Mouse (Mus musculus): Measurements from ENCODE around the gene Usp33. TPM values are rescaled to one million over a fixed set of nuclear protein-coding genes. Genes with fewer than 3 reads are reported as not detected.

Usp33 gene
- total and polyA plus RNA-seq, 3 experiments = 38.3 to 54.7 (median 48.9) TPM

GRCm38 (mm10) chr3:152400441-152400840 lies 54.2 kb downstream of the Usp33 start:
- peaks cover 30 to 80% of the 10 kb centered on the region in 2 experiments for H3K4me1 ChIP-seq (ENCODE audit: control insufficient read depth in 1 of 2, insufficient read depth in 2 of 2)

GRCm38 (mm10) chr3:152400875-152401274 lies 54.6 kb downstream of the Usp33 start:
- H3K4me1 ChIP-seq (ENCODE audit: control insufficient read depth in 1 of 2, insufficient read depth in 2 of 2) = peaks cover 30 to 85% of the 10 kb centered on the region in 2 experiments
- H3K27me3 ChIP-seq (replicated peaks) = no peaks in the 10 kb centered on the region

More at GRCm38 (mm10) chr3:152400441-152400840, 54.2 kb downstream of the Usp33 start:
- Histone ChIP-seq H3K9me3 (replicated peaks; ENCODE audit: low read length) (no peaks in the 10 kb centered on the region), H3K27me3 (replicated peaks) (no peaks in the 10 kb centered on the region), H3K27ac (ENCODE audit: insufficient read depth, low read depth) (no peak overlapping the region), H3K9ac (ENCODE audit: insufficient read depth, low read depth) (no peak overlapping the region), H3K79me2 (replicated peaks; ENCODE audit: control insufficient read depth, extremely low read depth, insufficient read depth, poor library complexity, severe bottlenecking) (peaks cover 87% of the 10 kb centered on the region), H3K4me3 (replicated peaks in 1 of 3; ENCODE audit: low read depth in 2 of 3, low read length in 2 of 3, poor library complexity in 1 of 3) (no peak overlapping the region), H3K4me2 (ENCODE audit: insufficient read depth, low read depth, poor library complexity, severe bottlenecking) (no peak overlapping the region), H3K36me3 (replicated peaks in 1 of 2; ENCODE audit: control insufficient read depth in 1 of 2, insufficient read depth in 1 of 2, low read length in 1 of 2) (peaks cover 0 to 41% of the 10 kb centered on the region in 2 experiments)
- no peak for TF ChIP-seq CHD2 (IDR thresholded peaks at IDR 0.05; ENCODE audit: low read length)
- dilution Hi-C loops (cut with MboI; ENCODE audit: extremely low pct_ligation_motif_present, extremely low pct_unique_long_range_greater_than_20kb, low sequenced_read_pairs) = no loop called here
- DNase-seq (ENCODE audit: extremely low read depth) = no peak
- in situ Hi-C loops (cut with MboI; ENCODE audit: low pct_ligation_motif_present, low pct_unique_long_range_greater_than_20kb, low sequenced_read_pairs) = no loop called here

GRCm38 (mm10) chr3:152401964-152402670 lies 55.8 kb downstream of the Usp33 start:
- H3K27ac ChIP-seq (ENCODE audit: insufficient read depth, low read depth) = peak overlapping the region; percentile 87
- peak overlapping the region; percentile 77 for H3K9ac ChIP-seq (ENCODE audit: insufficient read depth, low read depth)
- H3K4me2 ChIP-seq (ENCODE audit: insufficient read depth, low read depth, poor library complexity, severe bottlenecking) = peak overlapping the region; percentile 100
- in situ Hi-C loops (cut with MboI; ENCODE audit: low pct_ligation_motif_present, low pct_unique_long_range_greater_than_20kb, low sequenced_read_pairs) = no loop called here
- H3K27me3 ChIP-seq (replicated peaks) = no peaks in the 10 kb centered on the region
- peak; percentile 99 for DNase-seq (ENCODE audit: extremely low read depth)
- H3K4me3 ChIP-seq (replicated peaks in 1 of 3; ENCODE audit: low read depth in 2 of 3, low read length in 2 of 3, poor library complexity in 1 of 3) = peak overlapping the region; percentile 1 to 42 (median 23)
- H3K9me3 ChIP-seq (replicated peaks; ENCODE audit: low read length) = no peaks in the 10 kb centered on the region
- H3K36me3 ChIP-seq (replicated peaks in 1 of 2; ENCODE audit: control insufficient read depth in 1 of 2, insufficient read depth in 1 of 2, low read length in 1 of 2) = peaks cover 0 to 47% of the 10 kb centered on the region in 2 experiments
- H3K4me1 ChIP-seq (ENCODE audit: control insufficient read depth in 1 of 2, insufficient read depth in 2 of 2) = peaks cover 35 to 94% of the 10 kb centered on the region in 2 experiments
- dilution Hi-C loops (cut with MboI; ENCODE audit: extremely low pct_ligation_motif_present, extremely low pct_unique_long_range_greater_than_20kb, low sequenced_read_pairs) = no loop called here
- H3K79me2 ChIP-seq (replicated peaks; ENCODE audit: control insufficient read depth, extremely low read depth, insufficient read depth, poor library complexity, severe bottlenecking) = peaks cover 98% of the 10 kb centered on the region
- peak; percentile 86 for TF ChIP-seq EP300 (IDR thresholded peaks at IDR 0.05; ENCODE audit: low read length)
- TF ChIP-seq PAX5 (IDR thresholded peaks at IDR 0.05; ENCODE audit: low read length) = no peak
- TF ChIP-seq ZC3H11A (IDR thresholded peaks at IDR 0.05; ENCODE audit: low read depth, low read length) = no peak
- no peak for TF ChIP-seq ZKSCAN1 (IDR thresholded peaks at IDR 0.05; ENCODE audit: borderline replicate concordance, low read depth, low read length)
- TF ChIP-seq USF1 (IDR thresholded peaks at IDR 0.05; ENCODE audit: low read depth, low read length) = peak; percentile 64
- TF ChIP-seq GABPA (IDR thresholded peaks at IDR 0.05; ENCODE audit: insufficient replicate concordance, low read depth, low read length) = no peak
- peak; percentile 87 for TF ChIP-seq IRF4 (IDR thresholded peaks at IDR 0.05; ENCODE audit: low read depth, low read length)
- peak; percentile 92 for TF ChIP-seq JUN (IDR thresholded peaks at IDR 0.05; ENCODE audit: insufficient read depth, low read depth, low read length)
- TF ChIP-seq MAX (IDR thresholded peaks at IDR 0.05; ENCODE audit: low read length) = peak; percentile 90
- no peak for TF ChIP-seq ZNF384 (IDR thresholded peaks at IDR 0.05; ENCODE audit: low read depth, low read length)
- peak; percentile 66; the same call in 1 of the 2 replicates for TF ChIP-seq KAT2A (IDR thresholded peaks at IDR 0.05; ENCODE audit: insufficient replicate concordance, low read length)
- peak; percentile 75 for TF ChIP-seq RCOR1 (conservative IDR thresholded peaks at IDR 0.05; ENCODE audit: low read depth, low read length)
- peak; percentile 98 for TF ChIP-seq ETS1 (conservative IDR thresholded peaks at IDR 0.05; ENCODE audit: low read depth, low read length)
- peak; percentile 55 for TF ChIP-seq HCFC1 (IDR thresholded peaks at IDR 0.05; ENCODE audit: low read depth, low read length)
- peak; percentile 94 for TF ChIP-seq JUND (conservative IDR thresholded peaks at IDR 0.05; ENCODE audit: low read depth, low read length)
- no peak for TF ChIP-seq NRF1 (IDR thresholded peaks at IDR 0.05; ENCODE audit: low read depth, low read length)
- peak; percentile 64 for TF ChIP-seq USF2 (conservative IDR thresholded peaks at IDR 0.05; ENCODE audit: low read depth, low read length)
- no peak for TF ChIP-seq SMC3 (IDR thresholded peaks at IDR 0.05; ENCODE audit: low read depth, low read length)
- peak; percentile 90 for TF ChIP-seq MAZ (IDR thresholded peaks at IDR 0.05; ENCODE audit: low read depth, low read length)
- TF ChIP-seq MXI1 (IDR thresholded peaks at IDR 0.05; ENCODE audit: low read depth, low read length) = peak; percentile 96
- 0 out of 2 replicates have a peak, but pooled peaks have one; percentile 30 for TF ChIP-seq UBTF (IDR thresholded peaks at IDR 0.05; ENCODE audit: low read depth, low read length)
- TF ChIP-seq CTCF (conservative IDR thresholded peaks at IDR 0.05 in 1 of 2, IDR thresholded peaks at IDR 0.05 in 1 of 2; ENCODE audit: low read depth in 2 of 2, low read length in 2 of 2) = no peak

More at GRCm38 (mm10) chr3:152400875-152401274, 54.6 kb downstream of the Usp33 start:
- peak; percentile 43; the same call in 1 of the 2 replicates for TF ChIP-seq CHD1 (IDR thresholded peaks at IDR 0.05; ENCODE audit: low read depth, low read length)
- TF ChIP-seq CTCF (conservative IDR thresholded peaks at IDR 0.05 in 1 of 2, IDR thresholded peaks at IDR 0.05 in 1 of 2; ENCODE audit: low read depth in 2 of 2, low read length in 2 of 2) = no peak
- Histone ChIP-seq H3K4me3 (replicated peaks in 1 of 3; ENCODE audit: low read depth in 2 of 3, low read length in 2 of 3, poor library complexity in 1 of 3) (no peak overlapping the region), H3K27ac (ENCODE audit: insufficient read depth, low read depth) (no peak overlapping the region), H3K79me2 (replicated peaks; ENCODE audit: control insufficient read depth, extremely low read depth, insufficient read depth, poor library complexity, severe bottlenecking) (peaks cover 91% of the 10 kb centered on the region), H3K9ac (ENCODE audit: insufficient read depth, low read depth) (no peak overlapping the region), H3K36me3 (replicated peaks in 1 of 2; ENCODE audit: control insufficient read depth in 1 of 2, insufficient read depth in 1 of 2, low read length in 1 of 2) (peaks cover 0 to 41% of the 10 kb centered on the region in 2 experiments), H3K9me3 (replicated peaks; ENCODE audit: low read length) (no peaks in the 10 kb centered on the region), H3K4me2 (ENCODE audit: insufficient read depth, low read depth, poor library complexity, severe bottlenecking) (no peak overlapping the region)
- no peak for DNase-seq (ENCODE audit: extremely low read depth)
- dilution Hi-C loops (cut with MboI; ENCODE audit: extremely low pct_ligation_motif_present, extremely low pct_unique_long_range_greater_than_20kb, low sequenced_read_pairs) = no loop called here
- in situ Hi-C loops (cut with MboI; ENCODE audit: low pct_ligation_motif_present, low pct_unique_long_range_greater_than_20kb, low sequenced_read_pairs) = no loop called here

All from CH12.LX (cell line).